Mouse (Mus musculus) cortical plate, adult 2 months (tissue): Measurements from ENCODE around the gene Disc1. TPM values are rescaled to one million over a fixed set of nuclear protein-coding genes. Genes with fewer than 3 reads are reported as not detected.

Experiments used
- H3K27ac ChIP-seq: fragments of 200-500 bp; 2 replicates; pipeline ENCODE4 v1.5.1; 2012; ENCODE audit warnings: low read length, control low read depth, inconsistent platforms; ENCODE audit not compliant: insufficient read depth
- H3K4me1 ChIP-seq: fragments of 200-500 bp; 2 replicates; pipeline ENCODE4 v1.6.1; 2011; ENCODE audit warnings: low read length; ENCODE audit not compliant: control insufficient read depth, insufficient read depth
- H3K4me3 ChIP-seq: fragments of 200-500 bp; 2 replicates; pipeline ENCODE4 v1.5.1; 2011; ENCODE audit warnings: mild to moderate bottlenecking, low read length, control low read depth; ENCODE audit not compliant: insufficient read depth
- CTCF ChIP-seq: fragments of 200-500 bp; IDR thresholded peaks from 2 replicates; pipeline ENCODE4 v1.5.1; 2011; ENCODE audit warnings: mild to moderate bottlenecking, control low read depth, low read length; ENCODE audit not compliant: insufficient read depth; ENCODE audit errors: extremely low read depth
- POLR2A ChIP-seq: fragments of 200-500 bp; IDR thresholded peaks from 2 replicates; pipeline ENCODE4 v1.6.1; 2011; ENCODE audit warnings: mild to moderate bottlenecking, low read length, control low read depth; ENCODE audit not compliant: insufficient read depth; ENCODE audit errors: extremely low read depth
- polyA plus RNA-seq: library from polyadenylated mRNA; depleted of rRNA; stranded (reverse); fragments of >200 nt; gene quantifications from 2 replicates; pipeline ENCODE4 v1.2.3, GENCODE M21; 2012

Gene Disc1
- polyA plus RNA-seq, 1 experiment = 0.65 TPM

DNA sequence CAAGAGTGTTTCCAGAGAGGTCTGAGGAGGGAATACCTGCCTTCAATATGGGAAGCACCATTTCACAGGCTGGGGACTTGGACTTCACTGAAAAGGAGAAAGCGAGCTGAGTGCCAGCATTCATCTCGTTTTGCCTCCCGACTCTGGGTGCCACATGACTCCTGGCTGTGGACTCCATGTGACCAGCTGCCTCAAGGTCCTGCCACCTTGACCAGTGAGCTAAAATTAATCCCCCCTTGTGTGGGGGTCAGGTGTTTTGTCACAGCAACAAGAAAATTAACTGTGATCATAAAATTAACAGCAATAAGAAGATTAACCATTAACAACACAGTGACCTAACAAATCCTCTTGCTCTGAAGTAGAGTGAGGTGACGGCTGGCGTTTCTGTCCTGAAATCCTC lies 61.3 kb downstream of the Disc1 start:
- H3K4me3 ChIP-seq = no peak overlapping the region
- no peak overlapping the region for H3K27ac ChIP-seq
- H3K4me1 ChIP-seq = no peaks in the 10 kb centered on the region
- TF ChIP-seq POLR2A (no peak), CTCF (no peak)

DNA sequence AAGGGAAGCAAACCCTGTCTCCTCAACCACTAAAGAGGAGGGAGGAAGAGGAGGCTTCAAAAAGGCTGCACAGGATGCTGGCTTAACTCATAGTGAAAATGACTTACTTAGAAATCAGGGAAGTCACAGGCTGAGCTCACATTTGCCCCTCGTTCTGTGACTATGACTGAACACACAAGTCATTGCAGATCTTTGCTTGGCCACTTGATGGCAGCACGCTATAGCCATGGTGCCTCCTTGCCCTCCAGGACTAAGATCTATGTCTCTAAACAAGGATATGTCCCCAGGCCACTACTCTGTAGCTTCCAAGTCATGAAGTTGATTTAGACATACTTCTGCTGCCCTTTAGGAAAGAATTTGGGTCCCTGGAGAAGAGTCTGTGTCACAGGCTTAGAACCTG lies 62.6 kb downstream of the Disc1 start:
- TF ChIP-seq POLR2A (no peak), CTCF (peak; percentile 95)
- Histone ChIP-seq H3K27ac (no peak overlapping the region), H3K4me3 (no peak overlapping the region), H3K4me1 (no peaks in the 10 kb centered on the region)

DNA sequence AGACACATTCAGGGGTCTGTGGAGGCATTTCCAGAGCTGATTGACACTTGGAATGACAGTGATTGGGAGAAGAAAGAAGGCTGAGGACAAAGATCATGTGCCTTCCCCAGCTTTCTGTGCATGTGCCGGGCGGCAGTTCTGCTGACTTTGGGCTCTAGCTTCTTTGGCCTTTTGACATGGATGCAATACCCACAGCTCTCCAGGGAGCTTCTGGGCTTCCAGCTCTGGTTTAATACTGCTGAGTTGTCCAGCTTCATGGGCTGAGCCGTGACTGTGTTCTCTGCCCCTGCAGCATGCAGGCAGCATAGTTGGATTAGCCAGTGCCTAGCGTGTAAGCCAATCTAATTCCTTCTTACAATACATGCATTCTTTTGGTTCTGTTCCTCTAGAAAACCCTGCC lies 72.5 kb downstream of the Disc1 start:
- H3K4me3 ChIP-seq = no peak overlapping the region
- H3K27ac ChIP-seq = no peak overlapping the region
- no peak for TF ChIP-seq CTCF
- TF ChIP-seq POLR2A = no peak
- H3K4me1 ChIP-seq = peaks cover 3% of the 10 kb centered on the region; the same call in 1 of the 2 replicates

DNA sequence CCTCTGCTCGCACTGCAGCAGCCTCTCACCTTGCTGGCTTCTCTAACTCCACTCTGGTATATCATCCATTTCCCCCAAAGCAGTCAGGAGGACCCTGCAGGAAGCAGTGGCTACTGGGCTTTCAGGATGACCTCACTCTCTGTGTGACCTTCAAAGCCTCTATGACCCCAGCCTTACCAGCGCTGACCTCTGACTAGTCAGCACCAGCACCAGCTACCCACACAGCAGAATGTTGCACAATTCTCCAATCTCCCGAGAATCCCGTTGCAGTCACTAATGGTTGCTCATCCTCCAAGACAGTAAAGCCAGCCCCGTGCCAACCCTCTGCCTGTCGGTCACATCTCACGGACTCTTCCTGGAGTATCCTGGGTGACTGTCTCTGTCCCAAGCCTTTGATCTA lies 73.6 kb downstream of the Disc1 start:
- TF ChIP-seq CTCF (no peak), POLR2A (no peak)
- no peak overlapping the region for H3K27ac ChIP-seq
- no peak overlapping the region for H3K4me3 ChIP-seq
- H3K4me1 ChIP-seq = peaks cover 3% of the 10 kb centered on the region; the same call in 1 of the 2 replicates

DNA sequence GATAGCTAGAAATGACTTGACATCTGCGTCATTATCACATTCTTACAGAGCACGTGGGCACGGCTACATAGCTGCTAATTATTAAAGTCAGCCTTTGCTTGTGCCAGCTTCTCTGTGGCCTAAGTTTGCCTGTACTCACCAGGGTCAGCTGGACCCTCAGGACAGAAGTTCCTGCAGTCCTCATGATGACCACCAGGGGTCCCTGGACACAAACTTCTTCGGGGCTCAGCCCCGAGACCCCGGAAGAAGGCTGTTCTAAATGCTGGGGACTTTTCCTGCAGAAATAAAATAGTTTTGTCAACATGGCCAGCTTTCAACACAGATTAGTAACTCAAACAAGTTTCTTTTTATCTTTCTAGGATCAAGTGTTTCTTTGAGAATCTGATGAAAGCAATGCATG lies 74.3 kb downstream of the Disc1 start:
- Histone ChIP-seq H3K4me1 (peaks cover 5% of the 10 kb centered on the region), H3K27ac (no peak overlapping the region), H3K4me3 (no peak overlapping the region)
- no peak for TF ChIP-seq POLR2A
- peak; percentile 61 for TF ChIP-seq CTCF

DNA sequence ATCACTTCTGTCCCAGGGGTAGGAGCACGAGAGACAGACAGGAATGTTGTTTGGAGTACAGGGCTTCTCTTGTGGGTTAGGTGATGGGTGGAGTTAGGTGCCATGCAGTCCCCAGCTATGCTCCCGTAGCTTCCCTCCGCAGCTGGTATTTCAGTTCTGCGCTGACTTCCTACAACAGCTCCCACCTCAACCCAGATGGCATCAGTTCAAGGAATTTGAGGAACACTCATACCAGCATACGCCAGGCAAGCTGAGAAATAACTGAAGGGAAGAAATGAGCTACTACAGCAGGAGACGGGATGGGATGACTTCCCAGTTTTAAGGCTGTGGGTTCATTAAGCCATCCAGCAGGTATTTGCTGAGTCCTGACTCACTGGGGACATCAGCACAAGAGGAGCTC lies 76.8 kb downstream of the Disc1 start:
- Histone ChIP-seq H3K4me3 (no peak overlapping the region), H3K4me1 (peaks cover 6% of the 10 kb centered on the region), H3K27ac (no peak overlapping the region)
- TF ChIP-seq CTCF (no peak), POLR2A (no peak)

DNA sequence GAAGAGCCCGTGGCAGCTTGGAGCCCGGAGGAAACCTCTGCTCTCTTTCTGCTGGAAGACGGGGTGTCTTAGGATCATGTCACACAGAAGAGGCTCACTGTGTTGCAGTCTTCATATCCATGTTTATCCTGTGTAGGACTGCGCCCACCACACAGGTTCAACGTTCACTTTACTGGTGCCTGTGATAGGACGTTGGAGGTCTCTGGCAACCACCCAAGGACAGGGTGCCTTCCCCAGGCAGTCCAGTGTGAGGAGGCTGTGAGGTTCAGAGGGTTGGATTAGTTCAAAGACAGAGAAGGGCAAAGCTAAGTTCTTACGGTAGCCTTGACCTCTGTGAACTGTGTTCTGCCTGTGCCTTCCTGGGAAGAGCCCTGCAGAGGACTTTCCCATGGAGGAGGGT lies 77.3 kb downstream of the Disc1 start:
- Histone ChIP-seq H3K4me3 (no peak overlapping the region), H3K4me1 (peaks cover 6% of the 10 kb centered on the region), H3K27ac (no peak overlapping the region)
- TF ChIP-seq POLR2A (no peak), CTCF (no peak)

DNA sequence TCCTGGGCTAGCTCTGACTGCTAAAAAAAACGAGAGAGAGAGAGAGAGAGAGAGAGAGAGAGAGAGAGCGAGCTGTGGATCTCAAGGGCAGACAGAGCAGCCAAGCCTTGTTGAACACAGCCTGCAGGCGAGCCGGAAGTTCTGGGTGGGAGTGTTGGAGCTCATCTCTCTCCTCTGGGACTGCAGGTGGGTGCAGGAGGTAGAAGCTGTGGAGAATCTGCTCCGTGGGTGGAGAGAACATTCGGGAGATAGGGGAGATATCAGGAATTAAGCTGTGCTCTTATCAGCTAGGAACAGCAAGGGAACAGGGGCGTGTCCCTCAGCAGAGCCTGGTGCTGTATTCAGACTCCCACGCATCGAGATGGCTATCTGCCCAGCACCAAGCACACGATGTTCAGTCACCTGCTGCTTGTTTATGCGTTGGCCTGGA lies 79.7 kb downstream of the Disc1 start:
- Histone ChIP-seq H3K4me3 (no peak overlapping the region), H3K4me1 (peaks cover 6% of the 10 kb centered on the region), H3K27ac (no peak overlapping the region)
- TF ChIP-seq CTCF (no peak), POLR2A (no peak)

DNA sequence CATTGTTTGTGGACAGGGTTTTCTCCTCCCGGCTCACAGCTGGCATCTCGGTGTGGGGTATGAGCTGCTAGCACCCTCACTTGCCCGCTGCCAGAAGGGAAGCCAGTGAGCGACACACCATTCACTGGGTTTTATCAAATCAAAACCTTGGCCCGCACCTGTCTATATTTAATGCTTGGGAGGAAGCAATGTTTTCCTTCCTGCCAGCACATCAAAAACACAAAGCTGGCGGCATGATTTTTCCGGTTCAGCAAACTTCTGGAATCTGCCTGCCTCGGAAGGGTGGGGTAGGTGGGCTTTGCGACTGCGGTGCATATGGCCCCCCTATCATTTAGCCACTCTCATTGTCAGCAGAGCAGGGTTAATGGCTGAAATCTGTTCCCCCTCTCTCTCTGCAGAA lies 80.9 kb downstream of the Disc1 start:
- Histone ChIP-seq H3K4me1 (peaks cover 6% of the 10 kb centered on the region), H3K4me3 (no peak overlapping the region), H3K27ac (no peak overlapping the region)
- TF ChIP-seq POLR2A (no peak), CTCF (no peak)

DNA sequence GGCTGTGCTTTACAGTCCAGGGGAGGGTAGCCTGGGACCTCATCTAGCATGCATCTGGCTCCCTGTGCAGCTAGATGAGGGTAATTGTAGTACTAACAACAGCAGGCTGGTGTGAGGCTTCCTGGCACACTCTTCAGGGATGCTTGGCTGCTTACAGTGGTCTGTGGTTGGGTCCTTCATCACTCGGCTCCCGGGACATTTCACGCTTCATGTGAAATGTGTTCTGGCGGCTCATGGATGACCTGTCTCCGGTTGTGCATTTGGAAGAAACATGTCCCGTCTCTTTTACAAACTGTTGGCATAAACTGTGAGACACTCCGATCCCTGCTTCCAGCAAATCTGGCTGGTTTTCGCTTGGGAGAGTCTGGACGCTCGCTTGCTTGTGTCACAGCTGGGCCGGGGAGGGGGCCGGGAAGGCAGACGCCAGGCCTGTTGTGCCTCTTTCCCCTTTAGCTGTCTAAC lies 85.7 kb downstream of the Disc1 start:
- H3K4me1 ChIP-seq = no peaks in the 10 kb centered on the region
- H3K27ac ChIP-seq = no peak overlapping the region
- H3K4me3 ChIP-seq = no peak overlapping the region
- TF ChIP-seq POLR2A = no peak
- no peak for TF ChIP-seq CTCF

DNA sequence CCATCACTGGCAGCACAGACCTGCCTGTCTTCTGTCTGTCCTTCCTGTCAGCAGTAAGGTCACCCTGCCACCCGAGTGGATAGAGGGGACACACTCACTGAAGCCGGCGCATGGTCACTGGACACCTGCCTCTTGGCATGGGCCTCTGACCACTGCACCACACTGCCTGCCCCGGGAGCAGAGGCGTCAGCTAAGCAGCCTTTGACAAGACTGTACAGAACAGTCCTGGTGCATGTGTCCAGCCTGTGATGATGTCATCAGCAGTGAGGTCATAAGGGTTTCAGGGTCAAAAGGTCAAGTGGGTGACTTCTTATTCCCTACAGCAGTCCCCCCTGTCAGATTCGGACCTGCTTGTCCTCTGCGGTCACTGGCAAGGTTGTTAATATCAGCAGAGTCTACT lies 87.0 kb downstream of the Disc1 start:
- Histone ChIP-seq H3K27ac (no peak overlapping the region), H3K4me3 (no peak overlapping the region), H3K4me1 (no peaks in the 10 kb centered on the region)
- TF ChIP-seq POLR2A (no peak), CTCF (no peak)
